Mouse (Mus musculus) embryonic facial prominence, embryonic 14.5 days (tissue): ENCODE measurements around the gene Ccdc83. TPM values are rescaled to one million over a fixed set of nuclear protein-coding genes. Genes with fewer than 3 reads are reported as not detected.

ENCODE experiments used
- ATAC-seq: fragments of 200-750 bp; cut with Nextera tagmentation; 2 replicates; pipeline ENCODE4 v1.8.0; 2017; ENCODE audit warnings: low read depth, moderate number of reproducible peaks, moderate TSS enrichment
- DNase-seq: peaks from one replicate; pipeline ENCODE4 v3.0.0-alpha.2; 2015; ENCODE audit warnings: low spot score
- H3K27ac ChIP-seq: fragments of 300-500 bp; sonication (generic); replicated peaks from 2 replicates; pipeline ENCODE4 v1.5.1; 2014; ENCODE audit warnings: low read depth, mild to moderate bottlenecking, low read length, moderate library complexity
- H3K27me3 ChIP-seq: fragments of 300-500 bp; sonication (generic); replicated peaks from 2 replicates; pipeline ENCODE4 v1.6.1; 2014; ENCODE audit warnings: low read length; ENCODE audit not compliant: control insufficient read depth, insufficient read depth
- H3K36me3 ChIP-seq: fragments of 300-500 bp; sonication (generic); 2 replicates; pipeline ENCODE4 v1.6.1; 2014; ENCODE audit warnings: low read length, mixed read lengths; ENCODE audit not compliant: control insufficient read depth, insufficient read depth
- H3K4me1 ChIP-seq: fragments of 300-500 bp; sonication (generic); 2 replicates; pipeline ENCODE4 v1.6.1; 2014; ENCODE audit warnings: antibody characterized with exemption, low read length; ENCODE audit not compliant: control insufficient read depth, insufficient read depth
- H3K4me2 ChIP-seq: fragments of 300-500 bp; sonication (generic); 2 replicates; pipeline ENCODE4 v1.6.1; 2014; ENCODE audit warnings: low read depth, mild to moderate bottlenecking, low read length, moderate library complexity, mixed read lengths
- H3K4me3 ChIP-seq: fragments of 300-500 bp; sonication (generic); 2 replicates; pipeline ENCODE4 v1.5.1; 2014; ENCODE audit warnings: low read depth, mild to moderate bottlenecking, low read length
- H3K9ac ChIP-seq: fragments of 300-500 bp; sonication (generic); 2 replicates; pipeline ENCODE4 v1.6.1; 2014; ENCODE audit warnings: low read depth, mild to moderate bottlenecking, low read length, moderate library complexity, mixed read lengths
- H3K9me3 ChIP-seq: fragments of 300-500 bp; sonication (generic); 2 replicates; pipeline ENCODE4 v1.6.1; 2016; ENCODE audit warnings: low read length; ENCODE audit not compliant: control insufficient read depth
- WGBS: fragments of 180-500 bp; shearing (Covaris S2); extraction: QIAGEN DNeasy Blood & Tissue Kit; methylation state at CpG from one replicate; pipeline ENCODE4 v1.1.7; 2014; 5-methylcytosine and 5-hydroxymethylcytosine counted together
- polyA plus RNA-seq: library from polyadenylated mRNA; unstranded; fragments of >200 nt; fragmentation: Nextera tagmentation; extraction: Ambion mirVana; gene quantifications from 2 replicates; pipeline ENCODE4 v1.2.1, GENCODE M21; 2014

Ccdc83 gene
- polyA plus RNA-seq = 0.14 TPM in 1 of 2 replicates, not detected in the other

GRCm38 (mm10) chr7:90265289-90265970 lies at the start of gene Ccdc83:
Gene Ccdc83 (minus strand): TSS chr7:90265777.
- WGBS = 5% methylated on average over 28 of the region's 28 CpGs
- peak; percentile 87 for ATAC-seq
- Histone ChIP-seq H3K9ac (peak within 1 kb of the TSS; percentile 60), H3K36me3 (no peaks in the 10 kb centered on the region), H3K9me3 (no peaks in the 10 kb centered on the region), H3K4me3 (peak within 1 kb of the TSS; percentile 37), H3K27me3 (no peaks in the 10 kb centered on the region), H3K27ac (no peak within 1 kb of the TSS), H3K4me1 (peaks cover 4% of the 10 kb centered on the region), H3K4me2 (peak within 1 kb of the TSS; percentile 72)
- peak; percentile 84 for DNase-seq

GRCm38 (mm10) chr7:90313421-90313820 lies 47.8 kb upstream of the Ccdc83 start:
- H3K27me3 ChIP-seq = no peaks in the 10 kb centered on the region
- no peak overlapping the region for H3K4me3 ChIP-seq
- no peak overlapping the region for H3K4me2 ChIP-seq
- no peaks in the 10 kb centered on the region for H3K9me3 ChIP-seq
- DNase-seq (no peak), ATAC-seq (no peak)
- no peak overlapping the region for H3K27ac ChIP-seq
- no peaks in the 10 kb centered on the region for H3K36me3 ChIP-seq
- H3K4me1 ChIP-seq = no peaks in the 10 kb centered on the region
- WGBS = 67% methylated on average over 3 of the region's 3 CpGs
- no peak overlapping the region for H3K9ac ChIP-seq

GRCm38 (mm10) chr7:90312151-90312883 lies 46.7 kb upstream of the Ccdc83 start:
- H3K36me3 ChIP-seq = no peaks in the 10 kb centered on the region
- no peak overlapping the region for H3K9ac ChIP-seq
- no peak overlapping the region for H3K4me2 ChIP-seq
- H3K4me1 ChIP-seq = no peaks in the 10 kb centered on the region
- H3K27me3 ChIP-seq = no peaks in the 10 kb centered on the region
- 40% methylated on average over 7 of the region's 7 CpGs for WGBS
- peak; percentile 71 for DNase-seq
- H3K9me3 ChIP-seq = no peaks in the 10 kb centered on the region
- peak; percentile 80 for ATAC-seq
- H3K4me3 ChIP-seq = no peak overlapping the region
- H3K27ac ChIP-seq = no peak overlapping the region

GRCm38 (mm10) chr7:90308003-90308402 lies 42.4 kb upstream of the Ccdc83 start:
- Histone ChIP-seq H3K36me3 (no peaks in the 10 kb centered on the region), H3K9ac (no peak overlapping the region), H3K4me1 (no peaks in the 10 kb centered on the region), H3K27ac (no peak overlapping the region), H3K4me2 (no peak overlapping the region), H3K27me3 (peaks cover 2% of the 10 kb centered on the region), H3K4me3 (no peak overlapping the region), H3K9me3 (no peaks in the 10 kb centered on the region)
- 62% methylated on average over 6 of the region's 6 CpGs for WGBS
- DNase-seq (no peak), ATAC-seq (no peak)

- Histone ChIP-seq H3K4me3 (no peak overlapping the region), H3K4me2 (no peak overlapping the region), H3K36me3 (no peaks in the 10 kb centered on the region), H3K27ac (no peak overlapping the region), H3K9me3 (no peaks in the 10 kb centered on the region), H3K4me1 (no peaks in the 10 kb centered on the region), H3K27me3 (peaks cover 12% of the 10 kb centered on the region), H3K9ac (no peak overlapping the region)
- WGBS = 85% methylated on average over 1 of the region's 1 CpGs
- DNase-seq (no peak), ATAC-seq (no peak)
Observed at GRCm38 (mm10) chr7:90306968-90307367, 41.4 kb upstream of the Ccdc83 start.

- ATAC-seq = no peak
Observed at GRCm38 (mm10) chr7:90306079-90306478, 40.5 kb upstream of the Ccdc83 start.

GRCm38 (mm10) chr7:90302647-90303552 lies 37.3 kb upstream of the Ccdc83 start:
- peak overlapping the region; percentile 97 for H3K4me2 ChIP-seq
- peak overlapping the region; percentile 70 for H3K4me3 ChIP-seq
- H3K4me1 ChIP-seq = no peaks in the 10 kb centered on the region
- H3K27me3 ChIP-seq = peaks cover 17% of the 10 kb centered on the region
- WGBS = 3% methylated on average over 24 of the region's 27 CpGs
- H3K9ac ChIP-seq = peak overlapping the region; percentile 73
- ATAC-seq = peak; percentile 56; the same call in 1 of the 2 replicates
- no peaks in the 10 kb centered on the region for H3K36me3 ChIP-seq
- no peaks in the 10 kb centered on the region for H3K9me3 ChIP-seq
- H3K27ac ChIP-seq = peak overlapping the region; percentile 15; the same call in 1 of the 2 replicates
- DNase-seq = no peak

More at GRCm38 (mm10) chr7:90306079-90306478, 40.5 kb upstream of the Ccdc83 start:
- H3K4me2 ChIP-seq = no peak overlapping the region
- no peaks in the 10 kb centered on the region for H3K36me3 ChIP-seq
- H3K4me1 ChIP-seq = no peaks in the 10 kb centered on the region
- H3K27ac ChIP-seq = no peak overlapping the region
- no peaks in the 10 kb centered on the region for H3K9me3 ChIP-seq
- 10% methylated on average over 3 of the region's 3 CpGs for WGBS
- no peak overlapping the region for H3K4me3 ChIP-seq
- DNase-seq = no peak
- H3K27me3 ChIP-seq = peaks cover 13% of the 10 kb centered on the region
- H3K9ac ChIP-seq = no peak overlapping the region

- H3K9me3 ChIP-seq = no peaks in the 10 kb centered on the region
- ATAC-seq = peak; percentile 87
- peak within 1 kb of the TSS; percentile 73 for H3K9ac ChIP-seq
- 2% methylated on average over 21 of the region's 43 CpGs for WGBS
- DNase-seq = peak; percentile 70
- peaks cover 17% of the 10 kb centered on the region for H3K27me3 ChIP-seq
- peak within 1 kb of the TSS; percentile 97 for H3K4me2 ChIP-seq
- peak within 1 kb of the TSS; percentile 15; the same call in 1 of the 2 replicates for H3K27ac ChIP-seq
- no peaks in the 10 kb centered on the region for H3K36me3 ChIP-seq
- peak within 1 kb of the TSS; percentile 70 for H3K4me3 ChIP-seq
- H3K4me1 ChIP-seq = no peaks in the 10 kb centered on the region
Observed at GRCm38 (mm10) chr7:90301942-90302646, 36.5 kb upstream of the Ccdc83 start, which contains the start of gene Sytl2. Gene Sytl2 (plus strand): TSS chr7:90302252.
